Mouse (Mus musculus): ENCODE results near the gene Cdipt. TPM values are rescaled to one million over a fixed set of nuclear protein-coding genes. Genes with fewer than 3 reads are reported as not detected.

Gene Cdipt
- polyA plus RNA-seq, 1 experiment, result not detected

- H3K4me1 ChIP-seq (ENCODE audit: control insufficient read depth, insufficient read depth, low read length), result peaks cover 57% of the 10 kb centered on the region
- 12% methylated on average over 19 of the region's 19 CpGs for whole genome bisulfite sequencing
- no peak for TF ChIP-seq POLR2A (IDR thresholded peaks at IDR 0.05; ENCODE audit: insufficient read depth, low read depth, low read length)
- no peak for TF ChIP-seq CTCF (IDR thresholded peaks at IDR 0.05; ENCODE audit: insufficient read depth, low read depth, low read length)
These were observed 48.4 kb downstream of the Cdipt start for GRCm38 (mm10) chr7:127023896-127024690.

DNA sequence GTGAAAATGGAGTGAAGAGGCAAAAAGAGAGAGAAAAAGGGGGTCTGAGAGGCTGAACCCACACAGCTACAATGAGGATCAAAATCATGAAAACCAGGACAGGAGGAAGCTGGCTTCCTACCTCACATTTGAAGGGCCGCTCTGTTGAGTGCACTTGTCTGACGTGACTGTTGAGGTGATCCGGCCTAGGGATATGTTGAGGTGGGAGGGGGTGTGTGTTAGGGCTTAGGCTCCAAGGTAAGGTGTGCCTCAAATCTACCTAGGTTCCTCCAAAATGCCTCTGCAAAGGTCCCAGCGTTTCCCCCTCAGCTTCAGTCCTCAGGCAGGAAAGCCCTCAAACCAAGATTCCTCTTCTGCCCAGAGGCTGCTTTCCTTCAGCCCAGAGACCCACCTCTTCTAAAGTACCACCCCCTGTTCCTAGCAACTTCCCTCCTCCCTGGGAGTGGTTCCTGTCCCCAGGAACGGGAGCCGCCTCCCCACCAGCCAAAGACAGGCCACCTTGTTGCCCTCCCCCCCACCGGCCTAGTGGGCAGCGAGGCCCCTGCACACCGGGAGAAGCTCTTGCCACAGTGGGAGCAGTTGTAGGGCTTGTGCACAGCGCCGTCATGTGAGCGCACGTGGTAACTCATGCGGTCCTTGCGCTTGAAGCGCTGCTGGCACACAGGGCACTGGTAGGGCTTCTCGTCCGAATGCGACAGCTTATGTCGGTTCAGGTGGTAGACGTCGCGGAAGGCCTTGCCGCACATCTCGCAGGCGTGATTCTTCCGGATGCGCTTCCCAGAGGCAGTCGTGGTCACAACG lies 49.2 kb downstream of the Cdipt start:
- H3K4me1 ChIP-seq (ENCODE audit: control insufficient read depth, insufficient read depth, low read length), result peaks cover 48% of the 10 kb centered on the region
- H3K27ac ChIP-seq (ENCODE audit: insufficient read depth, low read depth, low read length), result peak overlapping the region; percentile 79
- peak overlapping the region; percentile 97 for H3K4me3 ChIP-seq (ENCODE audit: insufficient read depth, low read depth, low read length)
- TF ChIP-seq CTCF (IDR thresholded peaks at IDR 0.05; ENCODE audit: insufficient read depth, low read depth, low read length) (peak; percentile 32), POLR2A (IDR thresholded peaks at IDR 0.05; ENCODE audit: insufficient read depth, low read depth, low read length) (no peak)
- 2% methylated on average over 30 of the region's 30 CpGs for WGBS

More at GRCm38 (mm10) chr7:127023896-127024690, 48.4 kb downstream of the Cdipt start:
- Histone ChIP-seq H3K27ac (ENCODE audit: insufficient read depth, low read depth, low read length) (0 out of 2 replicates have a peak overlapping the region, but pooled peaks have one; percentile 79), H3K4me3 (ENCODE audit: insufficient read depth, low read depth, low read length) (peak overlapping the region; percentile 97)

- TF ChIP-seq POLR2A (IDR thresholded peaks at IDR 0.05; ENCODE audit: insufficient read depth, low read depth, low read length), result no peak
- TF ChIP-seq CTCF (IDR thresholded peaks at IDR 0.05; ENCODE audit: insufficient read depth, low read depth, low read length), result no peak; the same call in 1 of the 2 replicates
- peak overlapping the region; percentile 97 for H3K27ac ChIP-seq (ENCODE audit: insufficient read depth, low read depth, low read length)
- WGBS, result under 1% methylated on average over 62 of the region's 65 CpGs
- peaks cover 45% of the 10 kb centered on the region for H3K4me1 ChIP-seq (ENCODE audit: control insufficient read depth, insufficient read depth, low read length)
- peak overlapping the region; percentile 97 for H3K4me3 ChIP-seq (ENCODE audit: insufficient read depth, low read depth, low read length)
These were observed 49.9 kb downstream of the Cdipt start for GRCm38 (mm10) chr7:127025556-127026160.

DNA sequence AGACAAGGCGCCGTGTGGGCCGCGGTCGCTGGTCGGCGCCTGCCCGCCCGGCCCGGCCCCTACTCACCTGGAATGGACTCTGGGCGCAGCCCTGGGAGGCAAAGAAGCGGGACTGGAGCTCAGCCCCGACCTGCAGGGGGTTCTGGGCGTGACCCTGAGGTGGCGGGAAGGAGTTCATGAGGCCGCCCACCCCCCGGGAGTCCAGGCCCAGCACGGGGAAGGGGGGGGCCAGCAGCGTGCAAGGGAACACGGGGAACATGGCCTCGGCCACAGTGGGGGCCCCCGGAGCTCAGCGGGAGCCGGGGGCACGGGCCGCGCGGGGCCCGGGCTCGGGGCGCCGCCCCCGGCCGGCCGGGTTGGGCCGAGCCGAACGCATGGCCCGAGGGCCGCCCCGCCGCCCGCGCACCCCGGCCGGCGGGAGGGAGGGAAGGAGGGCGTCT lies 50.5 kb downstream of the Cdipt start:
- under 1% methylated on average over 35 of the region's 48 CpGs for WGBS
- H3K4me3 ChIP-seq (ENCODE audit: insufficient read depth, low read depth, low read length), result peak overlapping the region; percentile 97
- TF ChIP-seq POLR2A (IDR thresholded peaks at IDR 0.05; ENCODE audit: insufficient read depth, low read depth, low read length) (no peak), CTCF (IDR thresholded peaks at IDR 0.05; ENCODE audit: insufficient read depth, low read depth, low read length) (no peak)

DNA sequence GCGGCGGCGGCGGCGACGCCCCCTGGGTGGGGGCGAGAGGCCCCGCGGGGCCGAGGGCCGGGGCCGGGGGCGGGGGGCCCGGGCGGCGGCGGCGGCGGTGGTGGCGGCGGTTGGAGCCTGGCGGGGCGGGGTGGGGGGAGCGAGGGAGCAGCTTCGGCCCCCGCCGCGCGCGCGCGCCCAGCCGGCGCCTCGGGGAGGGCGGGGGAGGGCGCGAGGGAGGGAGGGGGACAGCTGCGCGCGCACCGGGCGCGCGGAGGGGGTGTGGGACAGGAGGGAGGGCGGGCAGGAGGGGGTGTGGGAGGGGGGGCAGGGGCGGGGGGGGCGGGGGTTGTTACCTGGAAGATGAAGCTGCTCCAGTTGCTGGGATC lies 50.9 kb downstream of the Cdipt start:
- H3K27ac ChIP-seq (ENCODE audit: insufficient read depth, low read depth, low read length), result no peak overlapping the region
- H3K4me3 ChIP-seq (ENCODE audit: insufficient read depth, low read depth, low read length), result peak overlapping the region; percentile 97
- TF ChIP-seq POLR2A (IDR thresholded peaks at IDR 0.05; ENCODE audit: insufficient read depth, low read depth, low read length) (no peak), CTCF (IDR thresholded peaks at IDR 0.05; ENCODE audit: insufficient read depth, low read depth, low read length) (no peak)
- H3K4me1 ChIP-seq (ENCODE audit: control insufficient read depth, insufficient read depth, low read length), result peaks cover 40% of the 10 kb centered on the region
- 10% methylated on average over 28 of the region's 48 CpGs for WGBS

More for the DNA sequence above, 50.5 kb downstream of the Cdipt start:
- peaks cover 44% of the 10 kb centered on the region for H3K4me1 ChIP-seq (ENCODE audit: control insufficient read depth, insufficient read depth, low read length)
- peak overlapping the region; percentile 97 for H3K27ac ChIP-seq (ENCODE audit: insufficient read depth, low read depth, low read length)

- under 1% methylated on average over 53 of the region's 63 CpGs for WGBS
- peak within 1 kb of the TSS; percentile 97 for H3K27ac ChIP-seq (ENCODE audit: insufficient read depth, low read depth, low read length)
- peak within 1 kb of the TSS; percentile 97 for H3K4me3 ChIP-seq (ENCODE audit: insufficient read depth, low read depth, low read length)
- TF ChIP-seq POLR2A (IDR thresholded peaks at IDR 0.05; ENCODE audit: insufficient read depth, low read depth, low read length), result 0 out of 2 replicates have a peak, but pooled peaks have one; percentile 31
- no peak for TF ChIP-seq CTCF (IDR thresholded peaks at IDR 0.05; ENCODE audit: insufficient read depth, low read depth, low read length)
- H3K4me1 ChIP-seq (ENCODE audit: control insufficient read depth, insufficient read depth, low read length), result peaks cover 38% of the 10 kb centered on the region
These were observed 51.4 kb downstream of the Cdipt start, which contains the start of gene Maz for GRCm38 (mm10) chr7:127026984-127027726. Maz (minus strand) TSS chr7:127027037.

- Histone ChIP-seq H3K4me3 (ENCODE audit: insufficient read depth, low read depth, low read length) (peak overlapping the region; percentile 57), H3K27ac (ENCODE audit: insufficient read depth, low read depth, low read length) (peak overlapping the region; percentile 94), H3K4me1 (ENCODE audit: control insufficient read depth, insufficient read depth, low read length) (peaks cover 33% of the 10 kb centered on the region)
- no peak for TF ChIP-seq POLR2A (IDR thresholded peaks at IDR 0.05; ENCODE audit: insufficient read depth, low read depth, low read length)
- TF ChIP-seq CTCF (IDR thresholded peaks at IDR 0.05; ENCODE audit: insufficient read depth, low read depth, low read length), result no peak
- 25% methylated on average over 8 of the region's 8 CpGs for WGBS
These were observed 52.2 kb downstream of the Cdipt start for GRCm38 (mm10) chr7:127027885-127028284.

Other genes with a start within 250 kb of the Cdipt start
- 208 and 343 TPM in 2 replicates for gene Mapk3, start 216.3 kb upstream of the Cdipt start, polyA plus RNA-seq (2012; ENCODE audit: insufficient read depth, insufficient read length, low replicate concordance, missing spikeins)
- not detected in 2 replicates for gene Gdpd3, start 209.6 kb upstream of the Cdipt start, polyA plus RNA-seq (2012; ENCODE audit: insufficient read depth, insufficient read length, low replicate concordance, missing spikeins)
- gene Ypel3, start 199.0 kb upstream of the Cdipt start, polyA plus RNA-seq (2012; ENCODE audit: insufficient read depth, insufficient read length, low replicate concordance, missing spikeins), result not detected in 2 replicates
- gene Tbx6, start 194.4 kb upstream of the Cdipt start, polyA plus RNA-seq (2012; ENCODE audit: insufficient read depth, insufficient read length, low replicate concordance, missing spikeins), result not detected in 2 replicates
- gene Ppp4c, start 183.4 kb upstream of the Cdipt start, polyA plus RNA-seq (2012; ENCODE audit: insufficient read depth, insufficient read length, low replicate concordance, missing spikeins), result not detected in 2 replicates
- not detected in 2 replicates for gene Fam57b, start 178.2 kb upstream of the Cdipt start, polyA plus RNA-seq (2012; ENCODE audit: insufficient read depth, insufficient read length, low replicate concordance, missing spikeins)
- not detected in 2 replicates for gene 4930451I11Rik, start 144.3 kb upstream of the Cdipt start, polyA plus RNA-seq (2012; ENCODE audit: insufficient read depth, insufficient read length, low replicate concordance, missing spikeins)
- not detected in 2 replicates for gene Doc2a, start 128.5 kb upstream of the Cdipt start, polyA plus RNA-seq (2012; ENCODE audit: insufficient read depth, insufficient read length, low replicate concordance, missing spikeins)
- gene Hirip3, start 113.9 kb upstream of the Cdipt start, polyA plus RNA-seq (2012; ENCODE audit: insufficient read depth, insufficient read length, low replicate concordance, missing spikeins), result not detected in 2 replicates
- not detected in 2 replicates for gene Ino80e, start 113.5 kb upstream of the Cdipt start, polyA plus RNA-seq (2012; ENCODE audit: insufficient read depth, insufficient read length, low replicate concordance, missing spikeins)
- gene Taok2, start 91.2 kb upstream of the Cdipt start, polyA plus RNA-seq (2012; ENCODE audit: insufficient read depth, insufficient read length, low replicate concordance, missing spikeins), result not detected in 2 replicates
- gene Tmem219, start 53.0 kb upstream of the Cdipt start, polyA plus RNA-seq (2012; ENCODE audit: insufficient read depth, insufficient read length, low replicate concordance, missing spikeins), result not detected in 2 replicates
- gene Kctd13, start 47.0 kb upstream of the Cdipt start, polyA plus RNA-seq (2012; ENCODE audit: insufficient read depth, insufficient read length, low replicate concordance, missing spikeins), result not detected in 2 replicates
- gene Asphd1, start 26.3 kb upstream of the Cdipt start, polyA plus RNA-seq (2012; ENCODE audit: insufficient read depth, insufficient read length, low replicate concordance, missing spikeins), result not detected in 2 replicates
- not detected in 2 replicates for gene Sez6l2, start 25.4 kb upstream of the Cdipt start, polyA plus RNA-seq (2012; ENCODE audit: insufficient read depth, insufficient read length, low replicate concordance, missing spikeins)
- not detected in 2 replicates for gene Cdiptos, start 184 bp downstream of the Cdipt start, polyA plus RNA-seq (2012; ENCODE audit: insufficient read depth, insufficient read length, low replicate concordance, missing spikeins)
- not detected in 2 replicates for gene Mvp, start 38.7 kb downstream of the Cdipt start, polyA plus RNA-seq (2012; ENCODE audit: insufficient read depth, insufficient read length, low replicate concordance, missing spikeins)
- gene Pagr1b, start 40.6 kb downstream of the Cdipt start, polyA plus RNA-seq (2012; ENCODE audit: insufficient read depth, insufficient read length, low replicate concordance, missing spikeins), result not detected in 2 replicates
- gene Pagr1a, start 41.4 kb downstream of the Cdipt start, polyA plus RNA-seq (2012; ENCODE audit: insufficient read depth, insufficient read length, low replicate concordance, missing spikeins), result not detected in 2 replicates
- not detected in 2 replicates for gene Gm42742, start 45.2 kb downstream of the Cdipt start, polyA plus RNA-seq (2012; ENCODE audit: insufficient read depth, insufficient read length, low replicate concordance, missing spikeins)
- not detected in 2 replicates for gene Prrt2, start 45.3 kb downstream of the Cdipt start, polyA plus RNA-seq (2012; ENCODE audit: insufficient read depth, insufficient read length, low replicate concordance, missing spikeins)
- gene Maz, start 51.1 kb downstream of the Cdipt start, polyA plus RNA-seq (2012; ENCODE audit: insufficient read depth, insufficient read length, low replicate concordance, missing spikeins), result 437 and 572 TPM in 2 replicates
- gene Kif22, start 66.6 kb downstream of the Cdipt start, polyA plus RNA-seq (2012; ENCODE audit: insufficient read depth, insufficient read length, low replicate concordance, missing spikeins), result not detected in 2 replicates
- not detected in 2 replicates for gene Zg16, start 111.4 kb downstream of the Cdipt start, polyA plus RNA-seq (2012; ENCODE audit: insufficient read depth, insufficient read length, low replicate concordance, missing spikeins)
- not detected in 2 replicates for gene AI467606, start 115.4 kb downstream of the Cdipt start, polyA plus RNA-seq (2012; ENCODE audit: insufficient read depth, insufficient read length, low replicate concordance, missing spikeins)
- not detected in 2 replicates for gene Qprt, start 146.3 kb downstream of the Cdipt start, polyA plus RNA-seq (2012; ENCODE audit: insufficient read depth, insufficient read length, low replicate concordance, missing spikeins)
- not detected in 2 replicates for gene Spn, start 161.9 kb downstream of the Cdipt start, polyA plus RNA-seq (2012; ENCODE audit: insufficient read depth, insufficient read length, low replicate concordance, missing spikeins)
- gene Cd2bp2, start 220.1 kb downstream of the Cdipt start, polyA plus RNA-seq (2012; ENCODE audit: insufficient read depth, insufficient read length, low replicate concordance, missing spikeins), result not detected in 2 replicates
- gene Tbc1d10b, start 232.6 kb downstream of the Cdipt start, polyA plus RNA-seq (2012; ENCODE audit: insufficient read depth, insufficient read length, low replicate concordance, missing spikeins), result not detected in 2 replicates
- not detected in 2 replicates for gene Mylpf, start 233.0 kb downstream of the Cdipt start, polyA plus RNA-seq (2012; ENCODE audit: insufficient read depth, insufficient read length, low replicate concordance, missing spikeins)

Data from olfactory bulb, adult 2 months (tissue).